Mouse (Mus musculus) ES-Bruce4 (cell line): ENCODE measurements around the gene Zfp715. TPM values are rescaled to one million over a fixed set of nuclear protein-coding genes. Genes with fewer than 3 reads are reported as not detected.
"Not testable (repeated sequence)": the region's sequence is repeated elsewhere in the genome, so short reads cannot be mapped to it uniquely, and the experiment has no call there.

Experiments used
- H3K27ac ChIP-seq: 2 replicates; pipeline ENCODE4 v1.5.1; 2012; ENCODE audit warnings: low read length, inconsistent platforms; ENCODE audit not compliant: insufficient read depth
- H3K27me3 ChIP-seq: 2 replicates; pipeline ENCODE4 v1.6.1; 2012; ENCODE audit warnings: mild to moderate bottlenecking, low read length, inconsistent platforms; ENCODE audit not compliant: control insufficient read depth, poor library complexity, insufficient read depth, severe bottlenecking
- H3K36me3 ChIP-seq: 2 replicates; pipeline ENCODE4 v1.6.1; 2012; ENCODE audit warnings: inconsistent platforms, mild to moderate bottlenecking, low read length, moderate library complexity; ENCODE audit not compliant: control insufficient read depth, poor library complexity, insufficient read depth, severe bottlenecking
- H3K4me1 ChIP-seq: one replicate; pipeline ENCODE4 v1.8.1; 2011; ENCODE audit warnings: low read length; ENCODE audit not compliant: control insufficient read depth, insufficient read depth
- H3K4me3 ChIP-seq: 2 replicates; pipeline ENCODE4 v1.5.1; 2011; ENCODE audit warnings: low read depth, mild to moderate bottlenecking, low read length
- H3K9ac ChIP-seq: 2 replicates; pipeline ENCODE4 v1.6.1; 2012; ENCODE audit warnings: low read depth, mild to moderate bottlenecking, inconsistent platforms; ENCODE audit not compliant: poor library complexity, severe bottlenecking
- H3K9me3 ChIP-seq: replicated peaks from 2 replicates; pipeline ENCODE4 v1.6.1; 2012; ENCODE audit warnings: mild to moderate bottlenecking, low read length, inconsistent platforms; ENCODE audit not compliant: control insufficient read depth, poor library complexity, insufficient read depth, severe bottlenecking
- CTCF ChIP-seq: IDR thresholded peaks from one replicate; pipeline ENCODE4 v1.8.1; 2011; ENCODE audit warnings: low read depth, low read length
- EP300 ChIP-seq: IDR thresholded peaks from 2 replicates; pipeline ENCODE4 v1.6.1; 2011; ENCODE audit warnings: low read depth, low read length; ENCODE audit not compliant: insufficient read depth
- POLR2A ChIP-seq: IDR thresholded peaks from one replicate; pipeline ENCODE4 v1.8.1; 2011; ENCODE audit warnings: low read length; ENCODE audit not compliant: insufficient read depth
- polyA plus RNA-seq: library from polyadenylated mRNA; stranded (reverse); fragments of >200 nt; gene quantifications from 2 replicates; pipeline ENCODE4 v1.2.4, GENCODE M21; 2011; ENCODE audit warnings: low read depth; ENCODE audit not compliant: missing spikeins, insufficient read depth, insufficient read length

The Zfp715 gene
- polyA plus RNA-seq, 1 experiment: 19.4 TPM

- Histone ChIP-seq H3K9ac (peak overlapping the region; percentile 61), H3K9me3 (no peaks in the 10 kb centered on the region), H3K27ac (peak overlapping the region; percentile 51), H3K36me3 (peaks cover 5% of the 10 kb centered on the region; the same call in 1 of the 2 replicates), H3K4me3 (peak overlapping the region; percentile 89), H3K27me3 (no peaks in the 10 kb centered on the region), H3K4me1 (no peaks in the 10 kb centered on the region)
- peak; percentile 23 for TF ChIP-seq POLR2A
- TF ChIP-seq CTCF: no peak
- TF ChIP-seq EP300: no peak
Measured at GRCm38 (mm10) chr7:43253540-43253939, 59.6 kb downstream of the Zfp715 start.

GRCm38 (mm10) chr7:43250718-43251117, 62.4 kb downstream of the Zfp715 start:
- not testable (repeated sequence) for H3K9ac ChIP-seq, H3K27me3 ChIP-seq, H3K36me3 ChIP-seq, H3K9me3 ChIP-seq, H3K4me1 ChIP-seq, H3K4me3 ChIP-seq
- H3K27ac ChIP-seq: 0 out of 2 replicates have a peak overlapping the region, but pooled peaks have one; percentile 11

Other genes starting within 250 kb of the Zfp715 start
- 26.1 and 29.6 TPM in 2 replicates for gene Zfp936, start 199.1 kb downstream of the Zfp715 start, polyA plus RNA-seq
- gene Siglecf, start 38.0 kb upstream of the Zfp715 start, polyA plus RNA-seq: 0.93 and 1.3 TPM in 2 replicates
- gene Siglecg, start 94.9 kb upstream of the Zfp715 start, polyA plus RNA-seq: 0.24 TPM in 1 of 2 replicates, not detected in the other
- 0.27 and 0.41 TPM in 2 replicates for gene Lim2, start 114.4 kb upstream of the Zfp715 start, polyA plus RNA-seq
- not detected in 2 replicates for gene Nkg7, start 123.8 kb upstream of the Zfp715 start, polyA plus RNA-seq
- gene Cldnd2, start 127.5 kb upstream of the Zfp715 start, polyA plus RNA-seq: not detected in 2 replicates
- 63.3 and 68.3 TPM in 2 replicates for gene Etfb, start 130.8 kb upstream of the Zfp715 start, polyA plus RNA-seq
- not detected in 2 replicates for gene Gm45233, start 130.8 kb upstream of the Zfp715 start, polyA plus RNA-seq
- 1.9 and 2.8 TPM in 2 replicates for gene Vsig10l, start 149.9 kb upstream of the Zfp715 start, polyA plus RNA-seq
- gene Iglon5, start 176.8 kb upstream of the Zfp715 start, polyA plus RNA-seq: 4.6 and 5.0 TPM in 2 replicates
- gene 4931406B18Rik, start 192.6 kb upstream of the Zfp715 start, polyA plus RNA-seq: not detected in 2 replicates
- gene Cd33, start 231.1 kb upstream of the Zfp715 start, polyA plus RNA-seq: 0.12 TPM in 1 of 2 replicates, not detected in the other
- 1.7 and 2.2 TPM in 2 replicates for gene Zfp658, start 249.0 kb upstream of the Zfp715 start, polyA plus RNA-seq